In the genomic region with DNA sequence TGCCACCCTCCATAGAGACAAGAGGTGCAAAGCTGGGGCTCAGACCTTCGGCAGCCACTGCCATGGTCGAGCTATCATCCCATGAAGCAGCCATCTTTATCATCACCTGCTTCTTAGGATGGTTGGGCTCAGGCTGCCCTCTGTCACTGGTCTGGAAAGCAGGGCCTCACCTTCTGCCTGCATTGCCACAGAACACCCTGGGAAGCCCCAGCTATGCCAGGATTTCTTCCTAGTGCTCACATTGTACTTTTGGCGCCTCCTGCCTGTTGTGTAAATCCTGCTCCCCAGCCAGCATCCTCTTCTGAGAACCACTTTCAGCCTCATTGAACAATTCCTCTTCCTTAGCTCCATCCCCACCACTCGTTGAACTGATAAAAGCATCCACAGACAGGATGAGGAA, we compare ENCODE assay signal across 15 mouse cellular contexts. TPM values are rescaled to one million over a fixed set of nuclear protein-coding genes. Genes with fewer than 3 reads are reported as not detected.
A peak's percentile ranks its signal among the peaks of the same experiment; 100 is the strongest.
DNase-seq lines count a peak whose midpoint lies in the region.
"Had no signal": no experiment of that assay in that cellular context is flagged by ENCODE, and none has a peak within 500 bp of the region (broad histone marks: within the 10 kb centered on the region; RNA-seq: fewer than 3 reads in every experiment).

No protein-coding gene starts in this region.

- DNase-seq in cerebellum, adult 9-10 months, result peak; percentile 47
- no peak for DNase-seq in cerebellum, adult 8-10 months
- peak; percentile 17 for DNase-seq in left cerebral cortex, postnatal 4 days
- no peak for DNase-seq in left cerebral cortex, adult 18-20 months (ENCODE audit: low spot score in 2 of 2)
- peak; percentile 51 for DNase-seq in adipocyte (ENCODE audit: low spot score)
- DNase-seq in cerebellum, postnatal 36 days, result peak; percentile 53 to 61
- no peak for DNase-seq in right cerebral cortex, postnatal 36 days (ENCODE audit: low spot score in 2 of 2)
- DNase-seq: B cell, adult 2 months; gastrocnemius, postnatal 14 days; right cerebral cortex, postnatal 14 days; thymus, adult 18-20 months had no signal

- intact Hi-C loops in left cerebral cortex, postnatal 4 days (cut with DNase I), result no loop called here

RNA-seq across cellular contexts. Expression of gene Otof, which starts 45.9 kb away (rescaled TPM):
- 10 to 100 TPM in 1 of 2 experiments, 1 to 10 TPM in 1; 7.1 to 10.8 TPM for total RNA-seq in left cerebral cortex, postnatal 4 days (2021)
- total RNA-seq in left cerebral cortex, adult 18-20 months (2021), result 10 to 100 TPM; 19.7 to 19.8 TPM
- total RNA-seq: hematopoietic stem cell, adult 5-6 weeks had no signal

RNA-seq across cellular contexts. Expression of gene 1700001C02Rik, which starts 50.0 kb away (rescaled TPM):
- total RNA-seq in left cerebral cortex, postnatal 4 days (2021), result not detected
- not detected for total RNA-seq in left cerebral cortex, adult 18-20 months (2021)
- total RNA-seq: adrenal gland, adult 8-10 months; gastrocnemius, postnatal 14 days; hematopoietic stem cell, adult 5-6 weeks; left cerebral cortex, postnatal 25 days; megakaryocyte, adult 5-6 weeks had no signal

Comparison
In these comparisons a context has a peak if more than half of its experiments do, and no peak if none do; other contexts are left out.
1. DNase-seq: peak in cerebellum, adult 9-10 months (single experiment), left cerebral cortex, postnatal 4 days (single experiment), adipocyte (single experiment) and cerebellum, postnatal 36 days (2 of 2); none in cerebellum, adult 8-10 months (single experiment), left cerebral cortex, adult 18-20 months (0 of 2) and right cerebral cortex, postnatal 36 days (0 of 2).